9 mouse cellular contexts compared by ENCODE assay signal in the genomic region with DNA sequence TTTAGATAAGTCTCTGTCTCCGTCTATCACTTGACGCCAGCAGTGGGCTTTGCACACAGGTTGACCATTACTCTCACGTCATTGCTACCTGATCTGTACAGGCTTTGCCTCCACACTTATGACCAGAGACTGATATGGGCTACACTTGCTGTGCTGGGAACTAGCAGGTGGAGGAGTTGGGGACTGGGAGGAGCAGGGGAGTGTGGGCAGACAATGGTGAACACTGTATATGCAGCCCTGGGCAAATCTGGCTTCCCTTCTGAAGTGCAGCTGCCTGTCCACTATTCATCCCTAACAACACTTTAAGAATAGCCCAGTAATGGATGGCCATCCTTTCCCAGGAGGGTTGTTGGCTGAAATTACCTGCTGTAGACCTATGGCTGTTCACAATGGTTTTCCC.
DNase-seq lines count a peak whose midpoint lies in the region; ATAC-seq lines count a peak whose summit lies in the region.
"Had no signal": no experiment of that assay in that cellular context is flagged by ENCODE, and none has a peak within 500 bp of the region (broad histone marks: within the 10 kb centered on the region; RNA-seq: fewer than 3 reads in every experiment).

No protein-coding gene starts in this region.

- WGBS in kidney, embryonic 15.5 days = 72% methylated on average over 3 of the region's 3 CpGs
- whole genome bisulfite sequencing in embryonic facial prominence, embryonic 14.5 days = 71% methylated on average over 3 of the region's 3 CpGs
- 78% methylated on average over 3 of the region's 3 CpGs for WGBS in hindbrain, embryonic 12.5 days
- 87% methylated on average over 3 of the region's 3 CpGs for WGBS in midbrain, embryonic 15.5 days

- intact Hi-C loops in left cerebral cortex, postnatal 14 days (cut with DNase I) = no loop called here

- no peaks in the 10 kb centered on the region for H3K9me3 ChIP-seq in kidney, embryonic 15.5 days (replicated peaks)
- H3K9me3 ChIP-seq in embryonic facial prominence, embryonic 14.5 days (ENCODE audit: control insufficient read depth, low read length) = no peaks in the 10 kb centered on the region
- no peaks in the 10 kb centered on the region for H3K9me3 ChIP-seq in hindbrain, embryonic 12.5 days (replicated peaks)
- no peaks in the 10 kb centered on the region for H3K9me3 ChIP-seq in midbrain, embryonic 15.5 days
- H3K9me3 ChIP-seq: liver, embryonic 15.5 days had no signal

- no peak overlapping the region for H3K9ac ChIP-seq in kidney, embryonic 15.5 days
- H3K9ac ChIP-seq in embryonic facial prominence, embryonic 14.5 days (ENCODE audit: low read depth, low read length) = no peak overlapping the region
- 0 out of 2 replicates have a peak overlapping the region, but pooled peaks have one; percentile 18 for H3K9ac ChIP-seq in hindbrain, embryonic 12.5 days
- no peak overlapping the region for H3K9ac ChIP-seq in midbrain, embryonic 15.5 days
- H3K9ac ChIP-seq: liver, embryonic 15.5 days had no signal

- H3K27ac ChIP-seq in kidney, embryonic 15.5 days = peak overlapping the region; percentile 86
- peak overlapping the region; percentile 90 for H3K27ac ChIP-seq in embryonic facial prominence, embryonic 14.5 days (replicated peaks; ENCODE audit: low read depth, low read length)
- H3K27ac ChIP-seq in hindbrain, embryonic 12.5 days = peak overlapping the region; percentile 74
- peak overlapping the region; percentile 39; the same call in 1 of the 2 replicates for H3K27ac ChIP-seq in midbrain, embryonic 15.5 days
- H3K27ac ChIP-seq: liver, embryonic 15.5 days had no signal

- H3K4me1 ChIP-seq in kidney, embryonic 15.5 days = peaks cover 20% of the 10 kb centered on the region
- peaks cover 58% of the 10 kb centered on the region for H3K4me1 ChIP-seq in embryonic facial prominence, embryonic 14.5 days (ENCODE audit: control insufficient read depth, insufficient read depth, low read length)
- H3K4me1 ChIP-seq in hindbrain, embryonic 12.5 days = peaks cover 35% of the 10 kb centered on the region
- H3K4me1 ChIP-seq in midbrain, embryonic 15.5 days = peaks cover 27% of the 10 kb centered on the region
- H3K4me1 ChIP-seq: liver, embryonic 15.5 days had no signal

- no peak for ATAC-seq in kidney, embryonic 15.5 days (replicated peaks; ENCODE audit: low FRiP score)
- ATAC-seq in embryonic facial prominence, embryonic 14.5 days (ENCODE audit: low read depth) = no peak
- ATAC-seq in hindbrain, embryonic 12.5 days (ENCODE audit: low FRiP score) = peak; percentile 44; the same call in 1 of the 2 replicates
- peak; percentile 22; the same call in 1 of the 2 replicates for ATAC-seq in midbrain, embryonic 15.5 days (replicated peaks)
- ATAC-seq in CD4-positive, CD25-positive, alpha-beta regulatory T cell, adult 4 months = no peak
- ATAC-seq in megakaryocyte progenitor cell, adult 5-6 weeks (replicated peaks; ENCODE audit: poor library complexity) = no peak

- peaks cover 9% of the 10 kb centered on the region; the same call in 1 of the 2 replicates for H3K36me3 ChIP-seq in kidney, embryonic 15.5 days
- H3K36me3 ChIP-seq in embryonic facial prominence, embryonic 14.5 days (ENCODE audit: control insufficient read depth, insufficient read depth, low read length) = no peaks in the 10 kb centered on the region
- no peaks in the 10 kb centered on the region for H3K36me3 ChIP-seq in hindbrain, embryonic 12.5 days
- no peaks in the 10 kb centered on the region for H3K36me3 ChIP-seq in midbrain, embryonic 15.5 days (replicated peaks)

- H3K4me2 ChIP-seq in kidney, embryonic 15.5 days = no peak overlapping the region
- H3K4me2 ChIP-seq in embryonic facial prominence, embryonic 14.5 days (ENCODE audit: low read depth, low read length) = no peak overlapping the region
- no peak overlapping the region for H3K4me2 ChIP-seq in hindbrain, embryonic 12.5 days (replicated peaks)
- H3K4me2 ChIP-seq in midbrain, embryonic 15.5 days = no peak overlapping the region
- H3K4me2 ChIP-seq: liver, embryonic 15.5 days had no signal

- H3K4me3 ChIP-seq in kidney, embryonic 15.5 days (replicated peaks) = no peak overlapping the region
- no peak overlapping the region for H3K4me3 ChIP-seq in embryonic facial prominence, embryonic 14.5 days (ENCODE audit: low read depth, low read length)
- H3K4me3 ChIP-seq in hindbrain, embryonic 12.5 days = no peak overlapping the region
- no peak overlapping the region for H3K4me3 ChIP-seq in midbrain, embryonic 15.5 days
- H3K4me3 ChIP-seq: liver, embryonic 15.5 days had no signal

- H3K27me3 ChIP-seq in kidney, embryonic 15.5 days = no peaks in the 10 kb centered on the region
- no peaks in the 10 kb centered on the region for H3K27me3 ChIP-seq in embryonic facial prominence, embryonic 14.5 days (replicated peaks; ENCODE audit: control insufficient read depth, insufficient read depth, low read length)
- H3K27me3 ChIP-seq in hindbrain, embryonic 12.5 days = no peaks in the 10 kb centered on the region
- H3K27me3 ChIP-seq in midbrain, embryonic 15.5 days (replicated peaks) = no peaks in the 10 kb centered on the region
- H3K27me3 ChIP-seq: liver, embryonic 15.5 days had no signal

- no peak for DNase-seq in kidney, postnatal 10 days
- no peak for DNase-seq in embryonic facial prominence, embryonic 14.5 days (ENCODE audit: low spot score)
- no peak for DNase-seq in left cerebral cortex, postnatal 14 days (ENCODE audit: low spot score in 2 of 2)

Comparison
In these comparisons a context has a peak if more than half of its experiments do, and no peak if none do; other contexts are left out.
1. ATAC-seq: peak in hindbrain, embryonic 12.5 days (single experiment) and midbrain, embryonic 15.5 days (single experiment); none in kidney, embryonic 15.5 days (single experiment), embryonic facial prominence, embryonic 14.5 days (single experiment), CD4-positive, CD25-positive, alpha-beta regulatory T cell, adult 4 months (single experiment) and megakaryocyte progenitor cell, adult 5-6 weeks (single experiment).
2. H3K27ac ChIP-seq: peak in every context shown above with its lines; median percentile 90 in embryonic facial prominence, embryonic 14.5 days; 86 in kidney, embryonic 15.5 days; 74 in hindbrain, embryonic 12.5 days; 39 in midbrain, embryonic 15.5 days.